Mouse (Mus musculus): ENCODE measurements around the gene Kel. TPM values are rescaled to one million over a fixed set of nuclear protein-coding genes. Genes with fewer than 3 reads are reported as not detected.

Gene Kel
- not detected in 2 replicates for total RNA-seq (2014; rRNA removed)
- polyA plus RNA-seq (2015; fragmentation: Nextera tagmentation; extraction: Ambion mirVana): 0.06 TPM in 1 of 2 replicates, not detected in the other

DNA sequence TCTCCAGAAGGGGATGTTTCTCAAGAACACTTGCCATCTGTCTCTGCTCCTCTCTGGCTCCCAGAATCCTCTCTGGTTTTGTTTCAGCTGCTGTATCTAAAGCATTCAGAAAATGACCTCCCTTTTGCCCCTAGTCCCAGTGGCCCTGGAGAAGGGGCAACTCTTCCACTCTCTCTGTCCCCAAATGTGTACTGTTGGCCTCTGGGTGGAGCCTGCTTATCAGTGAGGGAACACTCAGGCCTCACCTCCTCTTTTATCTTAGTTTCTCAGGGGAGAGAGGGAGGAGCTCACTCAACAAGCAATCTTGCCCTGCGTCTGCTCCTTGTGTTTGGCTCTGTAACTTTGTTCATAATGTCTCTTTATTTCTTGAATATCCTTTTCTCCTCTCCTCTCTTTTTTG is at the start of gene Kel:
Kel (minus strand) TSS at position 217 of the 400 bp plus-strand sequence.
- 66% methylated on average over 1 of the region's 1 CpGs for WGBS
- H3K4me3 ChIP-seq (ENCODE audit: low read length): no peak within 1 kb of the TSS
- no peaks in the 10 kb centered on the region for H3K4me1 ChIP-seq (ENCODE audit: insufficient read depth, low read length)
- H3K27ac ChIP-seq: no peak within 1 kb of the TSS
- no peaks in the 10 kb centered on the region for H3K27me3 ChIP-seq (ENCODE audit: insufficient read depth, low read length)
- no peak within 1 kb of the TSS for H3K4me2 ChIP-seq (ENCODE audit: low read depth, low read length)
- ATAC-seq: no peak
- H3K9me3 ChIP-seq (ENCODE audit: low read length): no peaks in the 10 kb centered on the region
- DNase-seq (ENCODE audit: low spot score): no peak
- no peak for TF ChIP-seq CTCF (IDR thresholded peaks at IDR 0.05; ENCODE audit: low read depth)
- H3K36me3 ChIP-seq (ENCODE audit: insufficient read depth, low read length): no peaks in the 10 kb centered on the region
- H3K9ac ChIP-seq (replicated peaks; ENCODE audit: low read length): no peak within 1 kb of the TSS

DNA sequence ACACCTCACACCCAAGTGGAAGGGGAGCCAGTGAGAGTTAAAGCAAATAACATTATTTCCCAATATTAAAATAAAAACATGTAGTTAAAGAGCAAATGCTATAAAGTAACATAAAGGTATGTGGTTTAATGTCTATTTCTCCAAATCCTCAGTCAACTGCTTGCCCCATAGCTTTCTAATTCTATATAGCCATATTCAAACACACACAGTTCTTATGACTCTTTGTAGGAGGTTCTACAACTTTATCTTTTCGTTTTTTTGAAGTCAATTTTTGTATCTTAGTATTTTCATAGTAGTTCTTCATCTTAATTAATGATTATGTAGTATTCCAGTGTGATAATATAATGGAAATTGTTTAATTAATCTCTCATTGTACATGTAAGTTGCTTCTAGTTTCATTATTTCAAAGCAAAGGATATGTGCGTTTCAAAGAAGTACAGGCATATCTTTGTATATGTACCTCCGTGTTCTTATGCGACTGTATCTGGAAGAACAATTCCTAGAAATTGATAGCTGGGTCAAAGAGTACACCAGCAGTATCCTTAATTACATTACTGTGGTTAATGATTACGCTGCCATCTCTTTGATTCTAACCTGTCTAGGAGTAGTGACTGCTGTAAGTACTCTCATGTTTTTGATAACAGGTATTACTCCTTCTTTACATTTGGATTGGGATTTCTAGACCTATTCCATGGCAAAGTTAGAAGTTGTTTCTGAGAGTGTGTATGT is 40.7 kb upstream of the Kel start:
- ATAC-seq: no peak
- Histone ChIP-seq H3K27me3 (ENCODE audit: insufficient read depth, low read length) (no peaks in the 10 kb centered on the region), H3K4me1 (ENCODE audit: insufficient read depth, low read length) (no peaks in the 10 kb centered on the region), H3K36me3 (ENCODE audit: insufficient read depth, low read length) (no peaks in the 10 kb centered on the region), H3K27ac (no peak overlapping the region), H3K9me3 (ENCODE audit: low read length) (no peaks in the 10 kb centered on the region), H3K4me2 (ENCODE audit: low read depth, low read length) (no peak overlapping the region), H3K9ac (replicated peaks; ENCODE audit: low read length) (no peak overlapping the region), H3K4me3 (ENCODE audit: low read length) (no peak overlapping the region)
- DNase-seq (ENCODE audit: low spot score): no peak
- no peak for TF ChIP-seq CTCF (IDR thresholded peaks at IDR 0.05; ENCODE audit: low read depth)
- 79% methylated on average over 5 of the region's 5 CpGs for WGBS

DNA sequence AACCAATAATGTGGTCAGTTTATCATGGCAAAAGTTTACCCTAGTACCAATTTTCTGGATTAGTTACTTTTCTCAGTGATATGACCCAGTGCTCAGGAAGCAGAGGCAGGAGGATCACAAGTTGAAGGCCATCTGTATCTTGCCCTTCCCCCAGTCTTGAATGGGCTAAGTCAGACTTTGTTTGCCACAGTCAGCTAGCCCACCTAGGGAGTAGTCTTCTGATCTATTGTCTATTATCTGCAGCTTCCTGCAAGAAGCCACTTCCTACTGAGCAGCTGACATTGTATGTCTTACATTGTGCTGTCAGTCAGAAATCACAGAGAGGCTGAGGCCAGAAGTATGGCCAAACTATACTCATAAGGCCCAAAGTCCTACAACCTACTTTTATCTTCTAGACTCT is 37.0 kb upstream of the Kel start:
- H3K4me2 ChIP-seq (ENCODE audit: low read depth, low read length): no peak overlapping the region
- no peak for TF ChIP-seq CTCF (IDR thresholded peaks at IDR 0.05; ENCODE audit: low read depth)
- H3K4me1 ChIP-seq (ENCODE audit: insufficient read depth, low read length): no peaks in the 10 kb centered on the region
- ATAC-seq: no peak
- no peak overlapping the region for H3K9ac ChIP-seq (replicated peaks; ENCODE audit: low read length)
- H3K9me3 ChIP-seq (ENCODE audit: low read length): no peaks in the 10 kb centered on the region
- H3K27ac ChIP-seq: no peak overlapping the region
- DNase-seq (ENCODE audit: low spot score): no peak
- no peaks in the 10 kb centered on the region for H3K27me3 ChIP-seq (ENCODE audit: insufficient read depth, low read length)
- H3K36me3 ChIP-seq (ENCODE audit: insufficient read depth, low read length): no peaks in the 10 kb centered on the region
- no peak overlapping the region for H3K4me3 ChIP-seq (ENCODE audit: low read length)

DNA sequence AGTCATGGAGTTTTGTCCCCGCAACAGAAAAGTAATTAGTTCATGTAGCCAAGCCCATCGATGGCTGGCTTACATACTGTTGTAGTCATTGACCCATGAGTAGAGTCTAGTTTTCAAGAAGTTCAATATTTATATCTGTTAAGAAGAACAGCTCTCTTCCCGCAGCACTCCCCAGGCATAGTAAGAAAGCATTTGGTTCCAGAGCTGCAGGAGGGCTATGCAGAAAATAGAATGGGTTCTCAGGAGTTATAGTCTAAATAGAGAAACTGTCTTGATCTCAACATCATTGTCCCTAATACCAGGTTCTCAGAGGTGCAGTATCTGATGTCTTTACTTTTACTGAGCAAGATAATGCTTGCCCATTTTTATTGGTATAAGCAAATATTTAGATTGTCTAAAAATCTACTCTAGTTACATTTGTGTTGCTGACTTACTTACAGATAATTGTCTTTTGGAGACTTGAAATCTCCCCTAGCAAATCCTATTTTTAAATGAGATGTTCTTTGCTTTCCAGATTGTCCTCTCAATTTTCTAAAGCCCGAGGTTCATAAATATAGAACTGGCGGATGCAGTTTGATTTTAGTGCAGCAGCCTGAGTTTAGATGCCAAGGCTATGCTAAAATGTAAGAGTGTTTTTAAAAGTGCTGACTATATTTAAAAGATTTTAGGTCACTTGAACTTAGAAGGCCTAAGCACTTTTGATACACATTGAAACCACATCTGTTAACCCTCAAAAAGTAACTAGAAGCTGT is 30.8 kb upstream of the Kel start:
- Histone ChIP-seq H3K4me3 (ENCODE audit: low read length) (no peak overlapping the region), H3K9ac (replicated peaks; ENCODE audit: low read length) (no peak overlapping the region), H3K27me3 (ENCODE audit: insufficient read depth, low read length) (no peaks in the 10 kb centered on the region), H3K4me1 (ENCODE audit: insufficient read depth, low read length) (no peaks in the 10 kb centered on the region), H3K27ac (no peak overlapping the region), H3K4me2 (ENCODE audit: low read depth, low read length) (no peak overlapping the region), H3K36me3 (ENCODE audit: insufficient read depth, low read length) (no peaks in the 10 kb centered on the region), H3K9me3 (ENCODE audit: low read length) (no peaks in the 10 kb centered on the region)
- no peak for TF ChIP-seq CTCF (IDR thresholded peaks at IDR 0.05; ENCODE audit: low read depth)
- DNase-seq (ENCODE audit: low spot score): no peak
- WGBS: 91% methylated on average over 5 of the region's 5 CpGs
- no peak for ATAC-seq

DNA sequence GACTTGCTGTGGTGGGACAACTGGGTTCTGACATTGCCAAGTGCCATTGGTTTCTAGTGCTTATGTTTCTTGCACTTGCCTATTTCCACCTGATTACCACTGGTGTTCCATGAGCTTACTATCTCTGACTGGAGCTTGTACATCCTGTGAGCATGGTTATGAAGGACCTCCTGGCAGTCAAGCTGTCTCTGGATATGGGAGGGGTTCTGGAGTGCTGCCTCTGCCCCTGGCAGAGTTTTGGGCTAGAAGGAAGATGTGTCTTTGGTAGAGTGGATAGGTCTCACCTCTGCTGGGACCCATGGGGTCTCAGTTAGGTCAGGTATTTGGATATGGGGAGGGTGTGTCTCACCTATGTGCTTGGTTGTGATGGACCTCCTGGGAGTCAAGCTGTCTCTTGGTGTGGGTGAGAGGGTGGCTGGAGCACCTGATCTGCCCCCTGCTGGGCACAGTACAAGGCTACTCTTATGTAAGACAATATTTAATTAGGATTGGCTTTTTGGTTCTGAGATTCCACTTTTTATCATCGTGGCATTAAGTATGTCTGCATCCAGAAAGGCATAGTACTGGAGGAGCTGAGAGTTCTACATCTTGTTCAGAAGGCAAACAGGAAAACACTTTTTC is 24.0 kb upstream of the Kel start:
- ATAC-seq (no peak), DNase-seq (ENCODE audit: low spot score) (no peak)
- Histone ChIP-seq H3K9ac (replicated peaks; ENCODE audit: low read length) (no peak overlapping the region), H3K36me3 (ENCODE audit: insufficient read depth, low read length) (no peaks in the 10 kb centered on the region), H3K4me3 (ENCODE audit: low read length) (no peak overlapping the region), H3K4me1 (ENCODE audit: insufficient read depth, low read length) (no peaks in the 10 kb centered on the region), H3K27ac (no peak overlapping the region), H3K4me2 (ENCODE audit: low read depth, low read length) (no peak overlapping the region), H3K9me3 (ENCODE audit: low read length) (no peaks in the 10 kb centered on the region), H3K27me3 (ENCODE audit: insufficient read depth, low read length) (no peaks in the 10 kb centered on the region)
- WGBS: 75% methylated on average over 1 of the region's 1 CpGs
- TF ChIP-seq CTCF (IDR thresholded peaks at IDR 0.05; ENCODE audit: low read depth): no peak

DNA sequence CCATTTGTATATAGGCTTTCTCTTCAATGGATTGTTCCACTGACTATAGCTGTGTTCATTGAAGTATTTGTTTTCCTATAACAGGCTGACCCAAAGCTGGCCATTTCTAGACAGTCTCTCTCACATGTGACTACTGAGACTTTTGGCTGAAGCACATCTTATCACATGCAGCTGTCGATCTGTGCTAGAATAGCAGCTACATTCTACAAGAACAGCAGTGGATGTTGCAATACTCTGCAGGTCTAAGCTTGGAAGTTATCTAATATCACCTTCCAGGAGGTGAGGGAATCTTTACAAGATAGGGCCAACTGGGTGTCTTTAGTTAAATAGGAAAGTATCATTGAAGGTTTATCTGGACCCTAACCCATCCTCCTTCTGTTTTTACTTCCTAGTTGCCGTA is 17.3 kb upstream of the Kel start:
- ATAC-seq (no peak), DNase-seq (ENCODE audit: low spot score) (no peak)
- Histone ChIP-seq H3K4me2 (ENCODE audit: low read depth, low read length) (no peak overlapping the region), H3K27ac (no peak overlapping the region), H3K4me3 (ENCODE audit: low read length) (no peak overlapping the region), H3K36me3 (ENCODE audit: insufficient read depth, low read length) (no peaks in the 10 kb centered on the region), H3K4me1 (ENCODE audit: insufficient read depth, low read length) (no peaks in the 10 kb centered on the region), H3K9me3 (ENCODE audit: low read length) (no peaks in the 10 kb centered on the region), H3K9ac (replicated peaks; ENCODE audit: low read length) (no peak overlapping the region), H3K27me3 (ENCODE audit: insufficient read depth, low read length) (no peaks in the 10 kb centered on the region)
- no peak for TF ChIP-seq CTCF (IDR thresholded peaks at IDR 0.05; ENCODE audit: low read depth)
- WGBS: 87% methylated on average over 2 of the region's 2 CpGs
